Mouse (Mus musculus) hindbrain, embryonic 13.5 days (tissue): Measurements from ENCODE around the gene Tmem82. TPM values are rescaled to one million over a fixed set of nuclear protein-coding genes. Genes with fewer than 3 reads are reported as not detected.

Experiments used
- ATAC-seq: fragments of 200-750 bp; cut with Nextera tagmentation; 2 replicates; pipeline ENCODE4 v1.8.0; 2017; ENCODE audit warnings: moderate TSS enrichment; ENCODE audit not compliant: low FRiP score
- H3K27ac ChIP-seq: fragments of 300-500 bp; sonication (generic); 2 replicates; pipeline ENCODE4 v1.5.1; 2015; ENCODE audit warnings: inconsistent platforms, mild to moderate bottlenecking, moderate library complexity
- H3K27me3 ChIP-seq: fragments of 300-500 bp; sonication (generic); 2 replicates; pipeline ENCODE4 v1.6.1; 2015; ENCODE audit warnings: mild to moderate bottlenecking, inconsistent platforms
- H3K36me3 ChIP-seq: fragments of 300-500 bp; sonication (generic); 2 replicates; pipeline ENCODE4 v1.6.1; 2015; ENCODE audit warnings: mild to moderate bottlenecking, inconsistent platforms
- H3K4me1 ChIP-seq: fragments of 300-500 bp; sonication (generic); replicated peaks from 2 replicates; pipeline ENCODE4 v1.6.1; 2015; ENCODE audit warnings: inconsistent platforms
- H3K4me2 ChIP-seq: fragments of 300-500 bp; sonication (generic); 2 replicates; pipeline ENCODE4 v1.6.1; 2015; ENCODE audit warnings: inconsistent platforms, mild to moderate bottlenecking, moderate library complexity
- H3K4me3 ChIP-seq: fragments of 300-500 bp; sonication (generic); 2 replicates; pipeline ENCODE4 v1.5.1; 2015; ENCODE audit warnings: mild to moderate bottlenecking, inconsistent platforms
- H3K9ac ChIP-seq: fragments of 300-500 bp; sonication (generic); 2 replicates; pipeline ENCODE4 v1.6.1; 2015; ENCODE audit warnings: mild to moderate bottlenecking, inconsistent platforms
- H3K9me3 ChIP-seq: fragments of 300-500 bp; sonication (generic); 2 replicates; pipeline ENCODE4 v1.6.1; 2016; ENCODE audit warnings: inconsistent platforms
- WGBS: fragments of 180-500 bp; shearing (Covaris S2); methylation state at CpG from one replicate; pipeline ENCODE4 v1.1.7; 2015; 5-methylcytosine and 5-hydroxymethylcytosine counted together
- polyA plus RNA-seq: library from polyadenylated mRNA; unstranded; fragments of >200 nt; fragmentation: Nextera tagmentation; extraction: Ambion mirVana; gene quantifications from 2 replicates; pipeline ENCODE4 v1.2.1, GENCODE M21; 2015

Gene Tmem82
- polyA plus RNA-seq, 1 experiment from 2014 or later = 0.43 TPM

GRCm38 (mm10) chr4:141653044-141653443, 34.6 kb upstream of the Tmem82 start:
- Histone ChIP-seq H3K27ac (no peak overlapping the region), H3K9me3 (no peaks in the 10 kb centered on the region), H3K4me2 (no peak overlapping the region), H3K36me3 (peaks cover 29% of the 10 kb centered on the region), H3K9ac (no peak overlapping the region), H3K27me3 (no peaks in the 10 kb centered on the region), H3K4me1 (peaks cover 55% of the 10 kb centered on the region), H3K4me3 (no peak overlapping the region)
- ATAC-seq = no peak
- 95% methylated on average over 8 of the region's 8 CpGs for WGBS

- H3K27ac ChIP-seq = peak overlapping the region; percentile 15; the same call in 1 of the 2 replicates
Observed at GRCm38 (mm10) chr4:141651944-141652343, 33.5 kb upstream of the Tmem82 start.

GRCm38 (mm10) chr4:141651286-141651685, 32.9 kb upstream of the Tmem82 start:
- H3K36me3 ChIP-seq = peaks cover 32% of the 10 kb centered on the region
- no peak overlapping the region; the same call in 1 of the 2 replicates for H3K27ac ChIP-seq
- H3K9me3 ChIP-seq = no peaks in the 10 kb centered on the region
- H3K9ac ChIP-seq = no peak overlapping the region
- 86% methylated on average over 6 of the region's 6 CpGs for WGBS
- no peak overlapping the region for H3K4me3 ChIP-seq
- H3K27me3 ChIP-seq = no peaks in the 10 kb centered on the region
- H3K4me1 ChIP-seq = peaks cover 47% of the 10 kb centered on the region
- ATAC-seq = no peak
- H3K4me2 ChIP-seq = no peak overlapping the region

More at GRCm38 (mm10) chr4:141651944-141652343, 33.5 kb upstream of the Tmem82 start:
- Histone ChIP-seq H3K9me3 (no peaks in the 10 kb centered on the region), H3K4me1 (peaks cover 49% of the 10 kb centered on the region), H3K36me3 (peaks cover 32% of the 10 kb centered on the region), H3K4me3 (no peak overlapping the region), H3K4me2 (no peak overlapping the region), H3K9ac (no peak overlapping the region; the same call in 1 of the 2 replicates), H3K27me3 (no peaks in the 10 kb centered on the region)
- 83% methylated on average over 10 of the region's 10 CpGs for WGBS
- no peak for ATAC-seq

- 0 out of 2 replicates have a peak overlapping the region, but pooled peaks have one; percentile 19 for H3K4me2 ChIP-seq
- peaks cover 40% of the 10 kb centered on the region for H3K4me1 ChIP-seq
- ATAC-seq = no peak
- 62% methylated on average over 6 of the region's 6 CpGs for WGBS
- no peak overlapping the region for H3K9ac ChIP-seq
- H3K27me3 ChIP-seq = no peaks in the 10 kb centered on the region
- H3K36me3 ChIP-seq = peaks cover 32% of the 10 kb centered on the region
- no peak overlapping the region for H3K4me3 ChIP-seq
- peak overlapping the region; percentile 70 for H3K27ac ChIP-seq
- H3K9me3 ChIP-seq = no peaks in the 10 kb centered on the region
Observed at GRCm38 (mm10) chr4:141649244-141649643, 30.8 kb upstream of the Tmem82 start.

GRCm38 (mm10) chr4:141648262-141648661, 29.8 kb upstream of the Tmem82 start:
- peaks cover 41% of the 10 kb centered on the region for H3K4me1 ChIP-seq
- H3K4me2 ChIP-seq = no peak overlapping the region
- H3K36me3 ChIP-seq = peaks cover 24% of the 10 kb centered on the region
- no peak for ATAC-seq
- H3K27me3 ChIP-seq = no peaks in the 10 kb centered on the region
- no peak overlapping the region for H3K4me3 ChIP-seq
- 95% methylated on average over 5 of the region's 5 CpGs for WGBS
- no peak overlapping the region for H3K9ac ChIP-seq
- no peaks in the 10 kb centered on the region for H3K9me3 ChIP-seq
- no peak overlapping the region for H3K27ac ChIP-seq

- ATAC-seq = no peak
- H3K9me3 ChIP-seq = no peaks in the 10 kb centered on the region
- no peak overlapping the region for H3K27ac ChIP-seq
- H3K9ac ChIP-seq = no peak overlapping the region
- no peak overlapping the region for H3K4me2 ChIP-seq
- H3K4me3 ChIP-seq = no peak overlapping the region
- H3K4me1 ChIP-seq = peaks cover 42% of the 10 kb centered on the region
- H3K27me3 ChIP-seq = no peaks in the 10 kb centered on the region
- H3K36me3 ChIP-seq = peaks cover 25% of the 10 kb centered on the region
- WGBS = 88% methylated on average over 3 of the region's 3 CpGs
Observed at GRCm38 (mm10) chr4:141647187-141647586, 28.8 kb upstream of the Tmem82 start.

- ATAC-seq = no peak
- 95% methylated on average over 8 of the region's 8 CpGs for WGBS
Observed at GRCm38 (mm10) chr4:141645988-141646387, 27.6 kb upstream of the Tmem82 start.

GRCm38 (mm10) chr4:141643118-141643855, 24.9 kb upstream of the Tmem82 start:
- WGBS = 32% methylated on average over 7 of the region's 7 CpGs
- peaks cover 18% of the 10 kb centered on the region for H3K4me1 ChIP-seq
- no peak overlapping the region for H3K9ac ChIP-seq
- H3K27me3 ChIP-seq = no peaks in the 10 kb centered on the region
- no peak overlapping the region for H3K4me3 ChIP-seq
- H3K9me3 ChIP-seq = no peaks in the 10 kb centered on the region
- H3K36me3 ChIP-seq = peaks cover 51% of the 10 kb centered on the region
- 0 out of 2 replicates have a peak overlapping the region, but pooled peaks have one; percentile 15 for H3K4me2 ChIP-seq
- peak; percentile 67; the same call in 1 of the 2 replicates for ATAC-seq
- peak overlapping the region; percentile 86 for H3K27ac ChIP-seq

More at GRCm38 (mm10) chr4:141645988-141646387, 27.6 kb upstream of the Tmem82 start:
- Histone ChIP-seq H3K4me1 (peaks cover 32% of the 10 kb centered on the region), H3K36me3 (peaks cover 31% of the 10 kb centered on the region), H3K27me3 (no peaks in the 10 kb centered on the region), H3K27ac (no peak overlapping the region), H3K4me3 (no peak overlapping the region), H3K4me2 (no peak overlapping the region), H3K9ac (no peak overlapping the region), H3K9me3 (no peaks in the 10 kb centered on the region)

GRCm38 (mm10) chr4:141641961-141642811, 23.8 kb upstream of the Tmem82 start:
- H3K4me3 ChIP-seq = no peak overlapping the region
- H3K4me2 ChIP-seq = no peak overlapping the region
- no peak for ATAC-seq
- H3K27me3 ChIP-seq = no peaks in the 10 kb centered on the region
- H3K36me3 ChIP-seq = peaks cover 55% of the 10 kb centered on the region
- no peak overlapping the region for H3K9ac ChIP-seq
- peak overlapping the region; percentile 60 for H3K27ac ChIP-seq
- H3K9me3 ChIP-seq = no peaks in the 10 kb centered on the region
- peaks cover 16% of the 10 kb centered on the region for H3K4me1 ChIP-seq
- 92% methylated on average over 25 of the region's 25 CpGs for WGBS

GRCm38 (mm10) chr4:141641353-141641771, 22.9 kb upstream of the Tmem82 start:
- peaks cover 60% of the 10 kb centered on the region for H3K36me3 ChIP-seq
- no peaks in the 10 kb centered on the region for H3K27me3 ChIP-seq
- no peak overlapping the region for H3K4me3 ChIP-seq
- H3K27ac ChIP-seq = no peak overlapping the region
- no peak overlapping the region for H3K4me2 ChIP-seq
- WGBS = 92% methylated on average over 7 of the region's 7 CpGs
- no peaks in the 10 kb centered on the region for H3K9me3 ChIP-seq
- no peak for ATAC-seq
- no peak overlapping the region for H3K9ac ChIP-seq
- H3K4me1 ChIP-seq = peaks cover 16% of the 10 kb centered on the region

- Histone ChIP-seq H3K27me3 (no peaks in the 10 kb centered on the region), H3K36me3 (peaks cover 69% of the 10 kb centered on the region), H3K27ac (no peak overlapping the region), H3K9ac (no peak overlapping the region), H3K9me3 (no peaks in the 10 kb centered on the region), H3K4me2 (no peak overlapping the region), H3K4me1 (peaks cover 16% of the 10 kb centered on the region), H3K4me3 (no peak overlapping the region)
- ATAC-seq = no peak
- WGBS = 71% methylated on average over 11 of the region's 11 CpGs
Observed at GRCm38 (mm10) chr4:141639474-141639873, 21.0 kb upstream of the Tmem82 start.

GRCm38 (mm10) chr4:141636693-141637092, 18.3 kb upstream of the Tmem82 start:
- Histone ChIP-seq H3K27ac (no peak overlapping the region), H3K4me1 (no peaks in the 10 kb centered on the region), H3K4me2 (no peak overlapping the region), H3K27me3 (no peaks in the 10 kb centered on the region), H3K36me3 (peaks cover 86% of the 10 kb centered on the region), H3K4me3 (no peak overlapping the region), H3K9ac (no peak overlapping the region), H3K9me3 (no peaks in the 10 kb centered on the region)
- WGBS = 96% methylated on average over 5 of the region's 5 CpGs
- ATAC-seq = no peak
